Mouse (Mus musculus): Measurements from ENCODE around the gene Atp6v0a1. TPM values are rescaled to one million over a fixed set of nuclear protein-coding genes. Genes with fewer than 3 reads are reported as not detected.
A peak's percentile ranks its signal among the peaks of the same experiment; 100 is the strongest.

Atp6v0a1 gene
- total and polyA plus RNA-seq, 2 experiments, result 21.5 to 37.7 TPM

DNA sequence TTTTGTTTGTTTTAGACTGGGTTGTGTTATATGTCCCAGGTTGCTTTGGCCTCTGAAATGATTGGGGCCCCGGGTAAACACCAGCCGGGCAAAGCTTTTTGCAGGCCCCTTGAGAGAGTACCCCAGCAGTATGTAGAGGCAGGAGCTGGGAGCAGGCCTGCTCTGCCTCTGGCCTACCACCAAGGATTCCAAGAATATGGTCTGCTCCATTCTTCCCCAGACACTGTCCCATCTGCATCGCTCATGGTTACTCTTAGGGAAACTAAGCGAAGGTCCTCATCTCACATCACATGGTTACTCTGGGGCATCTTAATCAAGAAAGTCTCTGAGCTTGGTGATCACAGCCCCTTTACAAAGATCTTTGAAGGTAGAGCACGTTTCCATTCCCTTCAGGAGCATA is 40.8 kb upstream of the Atp6v0a1 start:
- no peak for DNase-seq (ENCODE audit: extremely low read depth, low read depth, low spot score)
- no peak for TF ChIP-seq CTCF (IDR thresholded peaks at IDR 0.05; ENCODE audit: low read depth, low read length)
- TF ChIP-seq POLR2A (IDR thresholded peaks at IDR 0.05; ENCODE audit: extremely low read depth, insufficient read depth, low read length), result no peak
- Histone ChIP-seq H3K27ac (replicated peaks; ENCODE audit: insufficient read depth, low read depth, low read length) (no peak overlapping the region), H3K79me2 (ENCODE audit: control insufficient read depth, insufficient read depth, low read length) (no peaks in the 10 kb centered on the region), H3K27me3 (ENCODE audit: control insufficient read depth, insufficient read depth, low read length) (no peaks in the 10 kb centered on the region), H3K4me3 (ENCODE audit: insufficient read depth, low read depth, low read length) (no peak overlapping the region), H3K36me3 (ENCODE audit: control insufficient read depth, insufficient read depth, low read length) (no peaks in the 10 kb centered on the region), H3K4me1 (ENCODE audit: control insufficient read depth, insufficient read depth, low read length) (no peaks in the 10 kb centered on the region), H3K9ac (ENCODE audit: low read depth, low read length) (no peak overlapping the region)
- WGBS, result 83% methylated on average over 5 of the region's 5 CpGs

DNA sequence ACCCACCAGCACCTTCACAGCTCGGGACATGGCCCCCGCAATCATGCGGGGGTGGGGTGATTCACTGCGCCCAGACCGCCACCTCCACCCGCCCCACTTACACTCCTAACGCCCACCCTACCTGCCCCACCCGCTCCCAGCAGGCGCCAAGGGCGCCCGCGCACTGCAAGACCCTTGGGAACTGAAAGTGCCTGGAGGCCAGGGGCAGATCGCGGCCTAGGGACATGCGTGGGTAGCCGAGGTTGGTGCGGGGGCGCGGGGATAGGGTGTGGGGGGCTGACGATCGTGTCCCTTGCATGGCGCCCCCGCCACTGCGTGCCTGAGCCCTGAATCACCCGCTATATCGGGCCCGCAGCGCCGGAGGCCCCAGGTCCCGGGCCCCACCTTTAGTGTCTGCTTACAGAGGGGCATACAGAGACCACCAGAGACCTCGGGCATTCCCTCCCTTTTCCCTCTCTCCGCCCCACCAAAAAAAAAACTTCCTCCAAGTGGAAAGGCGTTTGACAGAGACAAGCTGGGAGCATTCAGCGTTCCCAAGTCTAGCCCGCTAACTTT is 40.0 kb upstream of the Atp6v0a1 start:
- DNase-seq (ENCODE audit: extremely low read depth, low read depth, low spot score), result no peak
- Histone ChIP-seq H3K4me3 (ENCODE audit: insufficient read depth, low read depth, low read length) (peak overlapping the region; percentile 67), H3K27ac (replicated peaks; ENCODE audit: insufficient read depth, low read depth, low read length) (no peak overlapping the region; the same call in 1 of the 2 replicates), H3K79me2 (ENCODE audit: control insufficient read depth, insufficient read depth, low read length) (no peaks in the 10 kb centered on the region), H3K9ac (ENCODE audit: low read depth, low read length) (peak overlapping the region; percentile 62), H3K27me3 (ENCODE audit: control insufficient read depth, insufficient read depth, low read length) (no peaks in the 10 kb centered on the region), H3K4me1 (ENCODE audit: control insufficient read depth, insufficient read depth, low read length) (no peaks in the 10 kb centered on the region), H3K36me3 (ENCODE audit: control insufficient read depth, insufficient read depth, low read length) (no peaks in the 10 kb centered on the region)
- no peak for TF ChIP-seq CTCF (IDR thresholded peaks at IDR 0.05; ENCODE audit: low read depth, low read length)
- no peak for TF ChIP-seq POLR2A (IDR thresholded peaks at IDR 0.05; ENCODE audit: extremely low read depth, insufficient read depth, low read length)
- WGBS, result 16% methylated on average over 35 of the region's 35 CpGs

DNA sequence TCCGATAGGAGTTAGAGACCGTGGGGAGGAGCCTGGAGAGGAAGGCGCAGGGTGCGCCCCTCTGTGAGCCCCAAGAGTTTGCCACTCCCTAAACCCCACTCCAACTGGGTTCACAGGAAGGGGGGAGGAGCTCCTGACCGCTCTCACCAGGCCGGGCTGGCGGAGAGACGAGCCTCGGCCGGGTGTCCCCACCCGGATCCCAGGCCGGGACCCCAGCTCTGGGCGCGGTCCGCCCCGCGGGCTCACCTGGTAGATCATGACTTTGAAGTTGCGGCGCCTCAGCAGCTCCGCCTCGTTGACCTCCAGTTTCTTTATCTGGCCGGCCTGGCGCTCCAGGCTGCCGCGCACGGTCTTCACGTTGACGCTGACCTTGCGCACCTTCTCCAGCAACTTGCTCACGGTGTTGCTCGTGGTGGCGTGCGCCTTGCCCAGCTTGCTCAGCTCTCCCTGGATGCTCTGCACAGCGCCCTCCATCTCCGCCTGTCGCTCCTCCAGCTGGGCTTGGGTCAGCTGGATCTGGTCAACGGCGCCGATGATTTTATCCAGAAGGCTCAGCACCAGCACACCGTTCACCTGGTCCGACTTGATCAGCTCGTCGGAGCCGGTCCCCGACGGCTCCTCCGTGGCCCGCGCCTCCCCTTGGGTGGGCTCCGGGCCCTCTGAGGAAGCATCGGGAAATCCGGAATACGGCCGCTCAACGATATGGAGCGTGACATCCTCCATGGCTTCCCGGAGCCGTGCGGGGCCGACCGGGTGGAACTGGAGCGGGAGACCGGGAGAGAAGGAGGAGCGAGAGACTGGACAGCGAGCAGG is 39.3 kb upstream of the Atp6v0a1 start:
- WGBS, result under 1% methylated on average over 65 of the region's 65 CpGs
- H3K27me3 ChIP-seq (ENCODE audit: control insufficient read depth, insufficient read depth, low read length), result no peaks in the 10 kb centered on the region
- no peak for DNase-seq (ENCODE audit: extremely low read depth, low read depth, low spot score)
- H3K27ac ChIP-seq (replicated peaks; ENCODE audit: insufficient read depth, low read depth, low read length), result no peak overlapping the region; the same call in 1 of the 2 replicates
- peak overlapping the region; percentile 67 for H3K4me3 ChIP-seq (ENCODE audit: insufficient read depth, low read depth, low read length)
- H3K36me3 ChIP-seq (ENCODE audit: control insufficient read depth, insufficient read depth, low read length), result no peaks in the 10 kb centered on the region
- TF ChIP-seq CTCF (IDR thresholded peaks at IDR 0.05; ENCODE audit: low read depth, low read length) (no peak), POLR2A (IDR thresholded peaks at IDR 0.05; ENCODE audit: extremely low read depth, insufficient read depth, low read length) (no peak)
- no peaks in the 10 kb centered on the region for H3K4me1 ChIP-seq (ENCODE audit: control insufficient read depth, insufficient read depth, low read length)
- peak overlapping the region; percentile 62 for H3K9ac ChIP-seq (ENCODE audit: low read depth, low read length)
- no peaks in the 10 kb centered on the region for H3K79me2 ChIP-seq (ENCODE audit: control insufficient read depth, insufficient read depth, low read length)

DNA sequence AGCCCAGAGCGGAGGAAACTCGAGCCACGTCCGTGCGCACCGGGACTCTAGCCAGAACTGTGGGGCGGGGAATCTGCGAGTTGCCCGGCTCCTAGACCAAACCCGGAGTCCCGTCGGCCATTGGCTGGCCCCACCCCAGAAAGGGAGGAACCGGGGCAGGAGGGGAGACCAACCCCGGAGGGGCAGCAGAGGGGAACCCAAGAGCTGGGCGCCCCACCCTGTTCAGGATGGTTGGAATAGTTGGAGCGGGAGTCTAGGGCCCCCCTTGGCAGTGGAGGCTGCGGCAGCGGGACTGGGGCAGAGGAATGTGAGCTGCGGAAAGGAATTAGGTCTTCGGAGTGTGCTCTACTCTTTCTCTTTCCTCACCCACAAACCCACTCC is 38.7 kb upstream of the Atp6v0a1 start, which contains the start of gene Cavin1:
TSS of gene Cavin1 (minus strand) at position 331 of the 381 bp plus-strand sequence.
- 12% methylated on average over 20 of the region's 20 CpGs for WGBS
- Histone ChIP-seq H3K9ac (ENCODE audit: low read depth, low read length) (peak within 1 kb of the TSS; percentile 62), H3K79me2 (ENCODE audit: control insufficient read depth, insufficient read depth, low read length) (no peaks in the 10 kb centered on the region), H3K27ac (replicated peaks; ENCODE audit: insufficient read depth, low read depth, low read length) (peak within 1 kb of the TSS; percentile 12; the same call in 1 of the 2 replicates), H3K27me3 (ENCODE audit: control insufficient read depth, insufficient read depth, low read length) (no peaks in the 10 kb centered on the region), H3K4me3 (ENCODE audit: insufficient read depth, low read depth, low read length) (peak within 1 kb of the TSS; percentile 67), H3K4me1 (ENCODE audit: control insufficient read depth, insufficient read depth, low read length) (no peaks in the 10 kb centered on the region), H3K36me3 (ENCODE audit: control insufficient read depth, insufficient read depth, low read length) (no peaks in the 10 kb centered on the region)
- TF ChIP-seq POLR2A (IDR thresholded peaks at IDR 0.05; ENCODE audit: extremely low read depth, insufficient read depth, low read length) (peak; percentile 77; the same call in 1 of the 2 replicates), CTCF (IDR thresholded peaks at IDR 0.05; ENCODE audit: low read depth, low read length) (no peak)
- DNase-seq (ENCODE audit: extremely low read depth, low read depth, low spot score), result peak; percentile 33

DNA sequence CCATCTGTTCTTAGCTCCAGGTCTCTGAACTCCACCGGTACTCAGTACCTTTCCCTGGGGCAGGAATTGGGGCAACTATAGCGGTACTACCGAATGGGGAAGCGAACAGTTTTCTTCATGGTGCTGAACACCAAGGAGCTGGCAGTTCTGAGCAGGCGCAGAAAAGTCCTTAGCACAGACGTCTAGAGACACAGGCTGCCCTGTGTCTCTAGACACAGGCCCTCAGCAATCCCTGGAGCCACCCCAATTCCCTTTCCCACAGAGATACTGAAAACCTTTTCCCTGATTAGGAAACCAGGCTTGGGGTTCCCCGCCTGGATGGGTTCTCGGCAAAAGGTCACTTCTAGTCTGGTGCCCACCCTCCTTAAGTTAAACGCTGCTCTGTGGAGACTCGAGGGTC is 37.8 kb upstream of the Atp6v0a1 start:
- Histone ChIP-seq H3K27me3 (ENCODE audit: control insufficient read depth, insufficient read depth, low read length) (no peaks in the 10 kb centered on the region), H3K4me3 (ENCODE audit: insufficient read depth, low read depth, low read length) (no peak overlapping the region), H3K4me1 (ENCODE audit: control insufficient read depth, insufficient read depth, low read length) (no peaks in the 10 kb centered on the region), H3K27ac (replicated peaks; ENCODE audit: insufficient read depth, low read depth, low read length) (no peak overlapping the region), H3K9ac (ENCODE audit: low read depth, low read length) (no peak overlapping the region), H3K79me2 (ENCODE audit: control insufficient read depth, insufficient read depth, low read length) (no peaks in the 10 kb centered on the region), H3K36me3 (ENCODE audit: control insufficient read depth, insufficient read depth, low read length) (no peaks in the 10 kb centered on the region)
- no peak for TF ChIP-seq POLR2A (IDR thresholded peaks at IDR 0.05; ENCODE audit: extremely low read depth, insufficient read depth, low read length)
- TF ChIP-seq CTCF (IDR thresholded peaks at IDR 0.05; ENCODE audit: low read depth, low read length), result no peak
- DNase-seq (ENCODE audit: extremely low read depth, low read depth, low spot score), result no peak
- WGBS, result 89% methylated on average over 10 of the region's 10 CpGs

DNA sequence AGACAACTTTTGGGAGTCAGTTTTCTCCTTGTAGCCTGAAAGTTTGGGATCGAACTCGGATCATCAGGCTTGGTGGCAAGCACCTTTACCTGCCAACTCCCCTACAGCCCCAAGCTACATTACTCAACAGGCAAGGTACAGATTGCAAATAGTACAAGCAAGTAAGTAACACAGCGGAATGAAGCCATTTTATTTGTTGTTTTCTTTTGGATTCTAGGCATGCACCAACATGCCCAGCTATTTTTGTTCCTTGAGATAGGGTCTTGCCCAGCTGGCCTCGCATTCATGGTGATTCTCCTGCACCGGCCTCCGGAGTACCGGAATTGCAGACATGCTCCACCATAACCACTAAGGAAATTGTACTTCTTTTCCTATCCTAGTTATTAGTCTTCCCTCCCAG is 36.0 kb upstream of the Atp6v0a1 start:
- Histone ChIP-seq H3K27me3 (ENCODE audit: control insufficient read depth, insufficient read depth, low read length) (no peaks in the 10 kb centered on the region), H3K79me2 (ENCODE audit: control insufficient read depth, insufficient read depth, low read length) (no peaks in the 10 kb centered on the region), H3K27ac (replicated peaks; ENCODE audit: insufficient read depth, low read depth, low read length) (no peak overlapping the region), H3K4me1 (ENCODE audit: control insufficient read depth, insufficient read depth, low read length) (no peaks in the 10 kb centered on the region), H3K9ac (ENCODE audit: low read depth, low read length) (no peak overlapping the region), H3K36me3 (ENCODE audit: control insufficient read depth, insufficient read depth, low read length) (no peaks in the 10 kb centered on the region), H3K4me3 (ENCODE audit: insufficient read depth, low read depth, low read length) (no peak overlapping the region)
- DNase-seq (ENCODE audit: extremely low read depth, low read depth, low spot score), result no peak
- WGBS, result 94% methylated on average over 7 of the region's 7 CpGs
- no peak for TF ChIP-seq CTCF (IDR thresholded peaks at IDR 0.05; ENCODE audit: low read depth, low read length)

Data from liver, adult 2 months (tissue).